Mouse (Mus musculus) ovary, adult 10 weeks (tissue): ENCODE data around the gene Pdha1. TPM values are rescaled to one million over a fixed set of nuclear protein-coding genes. Genes with fewer than 3 reads are reported as not detected.

ENCODE experiments used
- polyA plus RNA-seq: library from polyadenylated mRNA; stranded (reverse); fragments of 350-450 nt; fragmentation: Illumina TruSeq; extraction: RNeasy Lipid Tissue Mini Kit (QIAGEN cat#74804); gene quantifications from one replicate; pipeline ENCODE4 v1.2.3, GENCODE M21; 2014

The Pdha1 gene
- polyA plus RNA-seq: 182 TPM

DNA sequence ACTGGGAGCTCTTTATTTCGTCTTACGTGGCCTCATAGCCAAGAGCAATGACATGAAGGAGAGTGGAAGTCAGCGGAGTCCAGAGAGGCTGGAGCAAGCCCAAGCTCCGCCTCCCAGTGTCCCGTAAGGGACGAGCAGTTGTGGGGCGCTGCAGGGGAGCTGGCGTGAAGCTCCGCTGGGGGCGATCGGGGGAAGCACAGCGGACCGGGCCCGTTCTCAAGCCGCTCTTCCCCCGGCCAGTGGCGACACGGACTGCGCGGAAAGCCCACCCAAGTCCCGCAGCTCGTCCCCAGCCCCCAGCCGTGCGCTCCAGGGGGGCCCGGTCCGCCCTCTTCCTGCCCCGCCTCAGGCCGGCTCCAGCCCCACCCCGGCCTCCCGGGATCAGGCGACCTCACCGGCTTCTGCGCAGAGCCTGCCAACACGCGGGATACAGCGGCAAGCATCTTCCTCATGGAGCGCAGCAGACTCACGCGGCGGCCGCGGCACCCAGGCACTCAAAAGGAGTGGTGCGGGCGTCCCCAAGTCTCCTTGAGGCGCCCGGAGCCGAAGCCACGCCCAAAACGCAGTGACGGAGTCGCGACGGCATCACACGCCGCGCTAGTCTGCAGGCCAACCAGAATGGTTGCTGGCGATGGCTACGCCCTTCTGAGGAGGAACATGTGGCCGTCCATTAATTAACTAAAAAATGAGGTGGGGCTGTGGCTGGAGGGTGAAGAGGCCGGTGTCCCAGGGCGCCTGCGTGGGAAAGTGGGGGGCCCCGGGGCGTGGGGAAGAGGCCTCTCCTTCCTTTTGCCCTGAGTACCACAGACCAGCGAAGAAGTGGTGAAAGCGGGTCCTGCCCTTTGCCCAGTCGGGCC is at the start of gene Pdha1:
Gene Pdha1, minus strand, starts transcription at position 553 of the 857 bp plus-strand sequence.

Other genes with a start within 250 kb of the Pdha1 start
- 1.6 TPM for gene Map3k15, start 150.0 kb downstream of the Pdha1 start, polyA plus RNA-seq